Mouse (Mus musculus): ENCODE measurements around the gene Hspb6.

GRCm38 (mm10) chr7:30572969-30573368 lies 21.0 kb downstream of the Hspb6 start:
- no peak for TF ChIP-seq POLR2A (IDR thresholded peaks at IDR 0.05; ENCODE audit: borderline replicate concordance, extremely low read depth, insufficient read depth, insufficient read length, poor library complexity, severe bottlenecking)
- TF ChIP-seq CTCF (IDR thresholded peaks at IDR 0.05; ENCODE audit: borderline replicate concordance, extremely low read depth, insufficient read depth, insufficient read length): no peak

Data from brain, embryonic 14.5 days (tissue).